Mouse (Mus musculus): ENCODE results near the gene Syde2. TPM values are rescaled to one million over a fixed set of nuclear protein-coding genes. Genes with fewer than 3 reads are reported as not detected.

The Syde2 gene
- polyA plus RNA-seq, 1 experiment from 2014 or later = 1.9 TPM

- WGBS = 92% methylated on average over 12 of the region's 12 CpGs
- H3K9ac ChIP-seq (ENCODE audit: low read length) = no peak overlapping the region
- H3K36me3 ChIP-seq (ENCODE audit: control insufficient read depth, insufficient read depth, low read length) = peaks cover 7% of the 10 kb centered on the region; the same call in 1 of the 2 replicates
- H3K27me3 ChIP-seq (ENCODE audit: control insufficient read depth, insufficient read depth, low read length) = no peaks in the 10 kb centered on the region
- ATAC-seq (ENCODE audit: insufficient read depth, low FRiP score) = no peak
- peaks cover 4% of the 10 kb centered on the region for H3K4me1 ChIP-seq (ENCODE audit: control insufficient read depth, insufficient read depth, low read length)
- H3K4me2 ChIP-seq (ENCODE audit: low read depth, low read length) = no peak overlapping the region
- no peak overlapping the region for H3K27ac ChIP-seq (ENCODE audit: low read length)
- H3K9me3 ChIP-seq (replicated peaks; ENCODE audit: control insufficient read depth, low read length) = no peaks in the 10 kb centered on the region
- H3K4me3 ChIP-seq (replicated peaks; ENCODE audit: low read length) = no peak overlapping the region
Measured at GRCm38 (mm10) chr3:146014321-146014720, 26.7 kb downstream of the Syde2 start.

- Histone ChIP-seq H3K36me3 (ENCODE audit: control insufficient read depth, insufficient read depth, low read length) (peaks cover 7% of the 10 kb centered on the region; the same call in 1 of the 2 replicates), H3K9ac (ENCODE audit: low read length) (no peak overlapping the region), H3K27ac (ENCODE audit: low read length) (no peak overlapping the region), H3K4me2 (ENCODE audit: low read depth, low read length) (no peak overlapping the region), H3K27me3 (ENCODE audit: control insufficient read depth, insufficient read depth, low read length) (no peaks in the 10 kb centered on the region), H3K4me3 (replicated peaks; ENCODE audit: low read length) (no peak overlapping the region), H3K4me1 (ENCODE audit: control insufficient read depth, insufficient read depth, low read length) (no peaks in the 10 kb centered on the region), H3K9me3 (replicated peaks; ENCODE audit: control insufficient read depth, low read length) (no peaks in the 10 kb centered on the region)
- 87% methylated on average over 13 of the region's 13 CpGs for WGBS
- ATAC-seq (ENCODE audit: insufficient read depth, low FRiP score) = no peak
Measured at GRCm38 (mm10) chr3:146016979-146017378, 29.3 kb downstream of the Syde2 start.

- H3K9ac ChIP-seq (ENCODE audit: low read length) = no peak overlapping the region
- WGBS = 66% methylated on average over 9 of the region's 9 CpGs
- ATAC-seq (ENCODE audit: insufficient read depth, low FRiP score) = no peak
Measured at GRCm38 (mm10) chr3:146017521-146017920, 29.9 kb downstream of the Syde2 start.

GRCm38 (mm10) chr3:146022232-146022631 is 34.6 kb downstream of the Syde2 start:
- Histone ChIP-seq H3K27me3 (ENCODE audit: control insufficient read depth, insufficient read depth, low read length) (no peaks in the 10 kb centered on the region), H3K36me3 (ENCODE audit: control insufficient read depth, insufficient read depth, low read length) (no peaks in the 10 kb centered on the region), H3K9ac (ENCODE audit: low read length) (no peak overlapping the region), H3K4me2 (ENCODE audit: low read depth, low read length) (no peak overlapping the region), H3K4me3 (replicated peaks; ENCODE audit: low read length) (no peak overlapping the region), H3K9me3 (replicated peaks; ENCODE audit: control insufficient read depth, low read length) (peaks cover 6% of the 10 kb centered on the region; the same call in 1 of the 2 replicates), H3K27ac (ENCODE audit: low read length) (no peak overlapping the region), H3K4me1 (ENCODE audit: control insufficient read depth, insufficient read depth, low read length) (no peaks in the 10 kb centered on the region; the same call in 1 of the 2 replicates)
- WGBS = 92% methylated on average over 9 of the region's 9 CpGs
- ATAC-seq (ENCODE audit: insufficient read depth, low FRiP score) = no peak

More at GRCm38 (mm10) chr3:146017521-146017920, 29.9 kb downstream of the Syde2 start:
- no peak overlapping the region for H3K4me3 ChIP-seq (replicated peaks; ENCODE audit: low read length)
- no peak overlapping the region for H3K4me2 ChIP-seq (ENCODE audit: low read depth, low read length)
- H3K36me3 ChIP-seq (ENCODE audit: control insufficient read depth, insufficient read depth, low read length) = peaks cover 7% of the 10 kb centered on the region; the same call in 1 of the 2 replicates
- H3K4me1 ChIP-seq (ENCODE audit: control insufficient read depth, insufficient read depth, low read length) = no peaks in the 10 kb centered on the region
- H3K27me3 ChIP-seq (ENCODE audit: control insufficient read depth, insufficient read depth, low read length) = no peaks in the 10 kb centered on the region
- H3K9me3 ChIP-seq (replicated peaks; ENCODE audit: control insufficient read depth, low read length) = no peaks in the 10 kb centered on the region
- no peak overlapping the region for H3K27ac ChIP-seq (ENCODE audit: low read length)

- H3K27ac ChIP-seq (ENCODE audit: low read length) = no peak overlapping the region
- H3K27me3 ChIP-seq (ENCODE audit: control insufficient read depth, insufficient read depth, low read length) = no peaks in the 10 kb centered on the region
- H3K36me3 ChIP-seq (ENCODE audit: control insufficient read depth, insufficient read depth, low read length) = no peaks in the 10 kb centered on the region
- no peak overlapping the region for H3K4me3 ChIP-seq (replicated peaks; ENCODE audit: low read length)
- ATAC-seq (ENCODE audit: insufficient read depth, low FRiP score) = no peak
- no peaks in the 10 kb centered on the region; the same call in 1 of the 2 replicates for H3K4me1 ChIP-seq (ENCODE audit: control insufficient read depth, insufficient read depth, low read length)
- H3K4me2 ChIP-seq (ENCODE audit: low read depth, low read length) = no peak overlapping the region
- H3K9me3 ChIP-seq (replicated peaks; ENCODE audit: control insufficient read depth, low read length) = peaks cover 6% of the 10 kb centered on the region; the same call in 1 of the 2 replicates
- no peak overlapping the region for H3K9ac ChIP-seq (ENCODE audit: low read length)
- WGBS = 77% methylated on average over 7 of the region's 7 CpGs
Measured at GRCm38 (mm10) chr3:146024746-146025145, 37.1 kb downstream of the Syde2 start.

- no peak for ATAC-seq (ENCODE audit: insufficient read depth, low FRiP score)
- H3K4me1 ChIP-seq (ENCODE audit: control insufficient read depth, insufficient read depth, low read length) = peaks cover 6% of the 10 kb centered on the region; the same call in 1 of the 2 replicates
- H3K9me3 ChIP-seq (replicated peaks; ENCODE audit: control insufficient read depth, low read length) = peaks cover 6% of the 10 kb centered on the region; the same call in 1 of the 2 replicates
- WGBS = 82% methylated on average over 6 of the region's 6 CpGs
- no peak overlapping the region for H3K27ac ChIP-seq (ENCODE audit: low read length)
- no peaks in the 10 kb centered on the region for H3K27me3 ChIP-seq (ENCODE audit: control insufficient read depth, insufficient read depth, low read length)
- H3K4me3 ChIP-seq (replicated peaks; ENCODE audit: low read length) = no peak overlapping the region
- H3K36me3 ChIP-seq (ENCODE audit: control insufficient read depth, insufficient read depth, low read length) = no peaks in the 10 kb centered on the region
- no peak overlapping the region for H3K9ac ChIP-seq (ENCODE audit: low read length)
- H3K4me2 ChIP-seq (ENCODE audit: low read depth, low read length) = no peak overlapping the region
Measured at GRCm38 (mm10) chr3:146025499-146025898, 37.8 kb downstream of the Syde2 start.

- no peak overlapping the region for H3K4me3 ChIP-seq (replicated peaks; ENCODE audit: low read length)
- no peak overlapping the region for H3K4me2 ChIP-seq (ENCODE audit: low read depth, low read length)
- H3K4me1 ChIP-seq (ENCODE audit: control insufficient read depth, insufficient read depth, low read length) = peaks cover 7% of the 10 kb centered on the region; the same call in 1 of the 2 replicates
- 26% methylated on average over 6 of the region's 6 CpGs for WGBS
- H3K36me3 ChIP-seq (ENCODE audit: control insufficient read depth, insufficient read depth, low read length) = no peaks in the 10 kb centered on the region
- ATAC-seq (ENCODE audit: insufficient read depth, low FRiP score) = peak; percentile 86
- H3K27ac ChIP-seq (ENCODE audit: low read length) = peak overlapping the region; percentile 72
- peaks cover 6% of the 10 kb centered on the region; the same call in 1 of the 2 replicates for H3K9me3 ChIP-seq (replicated peaks; ENCODE audit: control insufficient read depth, low read length)
- H3K27me3 ChIP-seq (ENCODE audit: control insufficient read depth, insufficient read depth, low read length) = no peaks in the 10 kb centered on the region
- H3K9ac ChIP-seq (ENCODE audit: low read length) = no peak overlapping the region
Measured at GRCm38 (mm10) chr3:146027116-146027515, 39.4 kb downstream of the Syde2 start.

- Histone ChIP-seq H3K36me3 (ENCODE audit: control insufficient read depth, insufficient read depth, low read length) (no peaks in the 10 kb centered on the region), H3K27ac (ENCODE audit: low read length) (no peak overlapping the region), H3K9me3 (replicated peaks; ENCODE audit: control insufficient read depth, low read length) (peaks cover 6% of the 10 kb centered on the region; the same call in 1 of the 2 replicates), H3K9ac (ENCODE audit: low read length) (no peak overlapping the region), H3K4me3 (replicated peaks; ENCODE audit: low read length) (no peak overlapping the region), H3K4me2 (ENCODE audit: low read depth, low read length) (no peak overlapping the region), H3K4me1 (ENCODE audit: control insufficient read depth, insufficient read depth, low read length) (peaks cover 7% of the 10 kb centered on the region; the same call in 1 of the 2 replicates), H3K27me3 (ENCODE audit: control insufficient read depth, insufficient read depth, low read length) (no peaks in the 10 kb centered on the region)
- WGBS = 91% methylated on average over 2 of the region's 2 CpGs
- ATAC-seq (ENCODE audit: insufficient read depth, low FRiP score) = no peak
Measured at GRCm38 (mm10) chr3:146028406-146028805, 40.7 kb downstream of the Syde2 start.

GRCm38 (mm10) chr3:146029234-146029633 is 41.6 kb downstream of the Syde2 start:
- Histone ChIP-seq H3K4me1 (ENCODE audit: control insufficient read depth, insufficient read depth, low read length) (peaks cover 7% of the 10 kb centered on the region; the same call in 1 of the 2 replicates), H3K9ac (ENCODE audit: low read length) (no peak overlapping the region), H3K27me3 (ENCODE audit: control insufficient read depth, insufficient read depth, low read length) (no peaks in the 10 kb centered on the region), H3K36me3 (ENCODE audit: control insufficient read depth, insufficient read depth, low read length) (no peaks in the 10 kb centered on the region), H3K9me3 (replicated peaks; ENCODE audit: control insufficient read depth, low read length) (peaks cover 6% of the 10 kb centered on the region; the same call in 1 of the 2 replicates), H3K27ac (ENCODE audit: low read length) (no peak overlapping the region), H3K4me3 (replicated peaks; ENCODE audit: low read length) (no peak overlapping the region), H3K4me2 (ENCODE audit: low read depth, low read length) (no peak overlapping the region)
- no peak for ATAC-seq (ENCODE audit: insufficient read depth, low FRiP score)
- WGBS = 76% methylated on average over 3 of the region's 3 CpGs

Measured in stomach, embryonic 16.5 days (tissue).